Mouse (Mus musculus): Measurements from ENCODE around the gene Scd1.

DNA sequence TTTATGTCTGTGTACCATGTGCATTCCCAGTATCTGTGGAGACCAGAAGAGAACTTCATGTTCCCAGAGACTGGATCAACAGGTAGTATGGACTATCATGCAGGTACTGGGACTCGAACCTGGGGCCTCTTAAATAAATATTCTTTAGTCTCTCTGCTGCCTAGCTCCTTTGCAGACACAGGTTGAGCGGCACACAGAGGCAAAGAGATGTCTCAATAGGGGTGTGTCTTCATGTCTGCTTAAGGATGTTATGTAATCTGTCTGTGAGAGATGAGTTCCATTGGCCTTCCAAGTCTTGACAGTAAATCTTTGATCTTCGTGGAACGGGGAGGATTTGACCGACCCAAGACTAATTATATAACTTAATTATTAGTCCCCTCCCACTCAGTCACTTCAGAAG lies 37.4 kb downstream of the Scd1 start:
- TF ChIP-seq CTCF (conservative IDR thresholded peaks at IDR 0.05; ENCODE audit: low read length), result no peak
- no peak for TF ChIP-seq POU5F1 (IDR thresholded peaks at IDR 0.05; ENCODE audit: borderline replicate concordance, low read length)

All from E14TG2a.4 (cell line).